Mouse (Mus musculus) left cerebral cortex, adult 8-10 months (tissue): ENCODE measurements around the gene Tmem87b. TPM values are rescaled to one million over a fixed set of nuclear protein-coding genes. Genes with fewer than 3 reads are reported as not detected.

Experiments used
- DNase-seq, 2 experiments: peaks; one replicate each; pipeline ENCODE4 v3.0.0; 2022; ENCODE audit warnings: low spot score in 2 of 2
- total RNA-seq, 4 experiments: library from RNA; stranded (reverse); gene quantifications; 2 replicates each; pipeline ENCODE4 v1.2.4; 2022

Tmem87b gene
- total RNA-seq, result 10 to 100 TPM; 32.2 to 36.9 (median 32.9) TPM

- peak; percentile 94 for DNase-seq
Measured at GRCm38 (mm10) chr2:128817786-128818681, at the start of gene Tmem87b. Tmem87b (plus strand) TSS chr2:128818118.

GRCm38 (mm10) chr2:128768545-128769247 is 49.2 kb upstream of the Tmem87b start:
- no peak for DNase-seq

GRCm38 (mm10) chr2:128770557-128770956 is 47.4 kb upstream of the Tmem87b start:
- DNase-seq, result no peak

GRCm38 (mm10) chr2:128771048-128771447 is 46.9 kb upstream of the Tmem87b start:
- DNase-seq, result no peak

GRCm38 (mm10) chr2:128771750-128772338 is 46.1 kb upstream of the Tmem87b start:
- DNase-seq, result no peak

GRCm38 (mm10) chr2:128782231-128782630 is 35.7 kb upstream of the Tmem87b start:
- DNase-seq, result no peak

- no peak for DNase-seq
Measured at GRCm38 (mm10) chr2:128783660-128784345, 34.1 kb upstream of the Tmem87b start.

- no peak for DNase-seq
Measured at GRCm38 (mm10) chr2:128784814-128785213, 33.1 kb upstream of the Tmem87b start.

GRCm38 (mm10) chr2:128786341-128786740 is 31.6 kb upstream of the Tmem87b start:
- no peak for DNase-seq

GRCm38 (mm10) chr2:128786795-128787194 is 31.1 kb upstream of the Tmem87b start:
- DNase-seq, result no peak

GRCm38 (mm10) chr2:128787805-128788204 is 30.1 kb upstream of the Tmem87b start:
- DNase-seq, result no peak

GRCm38 (mm10) chr2:128790875-128791614 is 26.9 kb upstream of the Tmem87b start:
- DNase-seq, result no peak

- DNase-seq, result no peak
Measured at GRCm38 (mm10) chr2:128793958-128794357, 24.0 kb upstream of the Tmem87b start.

GRCm38 (mm10) chr2:128796463-128796862 is 21.5 kb upstream of the Tmem87b start:
- DNase-seq, result no peak

- no peak for DNase-seq
Measured at GRCm38 (mm10) chr2:128803441-128803840, 14.5 kb upstream of the Tmem87b start.

- DNase-seq, result no peak
Measured at GRCm38 (mm10) chr2:128805341-128805740, 12.6 kb upstream of the Tmem87b start.

- DNase-seq, result no peak
Measured at GRCm38 (mm10) chr2:128806561-128806960, 11.4 kb upstream of the Tmem87b start.

- no peak for DNase-seq
Measured at GRCm38 (mm10) chr2:128812761-128813160, 5.2 kb upstream of the Tmem87b start.

GRCm38 (mm10) chr2:128816311-128816710 is 1.6 kb upstream of the Tmem87b start:
- DNase-seq, result no peak

- no peak for DNase-seq
Measured at GRCm38 (mm10) chr2:128816916-128817315, 1.0 kb upstream of the Tmem87b start.

- DNase-seq, result peak; percentile 67 to 76
Measured at GRCm38 (mm10) chr2:128817387-128817785, 532 bp upstream of the Tmem87b start.
